Mouse (Mus musculus) ES-CJ7 (cell line): ENCODE results near the gene Nol4l.
A peak's percentile ranks its signal among the peaks of the same experiment; 100 is the strongest.
"Not testable (repeated sequence)": the region's sequence is repeated elsewhere in the genome, so short reads cannot be mapped to it uniquely, and the experiment has no call there.

Experiments
- DNase-seq: peaks from one replicate; pipeline ENCODE4 v3.0.0; 2011; ENCODE audit warnings: low read depth, low spot score

The Nol4l gene

GRCm38 (mm10) chr2:153512416-153513323, 17.1 kb downstream of the Nol4l start:
- no peak for DNase-seq

- no peak for DNase-seq
These were observed 18.2 kb downstream of the Nol4l start for GRCm38 (mm10) chr2:153511562-153511961.

GRCm38 (mm10) chr2:153510136-153510535, 19.6 kb downstream of the Nol4l start:
- DNase-seq: no peak

GRCm38 (mm10) chr2:153509211-153510029, 20.4 kb downstream of the Nol4l start:
- peak; percentile 38 for DNase-seq

GRCm38 (mm10) chr2:153508405-153508804, 21.4 kb downstream of the Nol4l start:
- DNase-seq: no peak

GRCm38 (mm10) chr2:153507969-153508368, 21.8 kb downstream of the Nol4l start:
- no peak for DNase-seq

- no peak for DNase-seq
These were observed 23.4 kb downstream of the Nol4l start for GRCm38 (mm10) chr2:153506385-153506784.

GRCm38 (mm10) chr2:153499154-153499553, 30.6 kb downstream of the Nol4l start:
- DNase-seq: peak; percentile 87

GRCm38 (mm10) chr2:153496898-153497297, 32.9 kb downstream of the Nol4l start:
- DNase-seq: no peak

GRCm38 (mm10) chr2:153496301-153496700, 33.5 kb downstream of the Nol4l start:
- no peak for DNase-seq

GRCm38 (mm10) chr2:153495818-153496217, 34.0 kb downstream of the Nol4l start:
- no peak for DNase-seq

GRCm38 (mm10) chr2:153495391-153495790, 34.4 kb downstream of the Nol4l start:
- DNase-seq: not testable (repeated sequence)

GRCm38 (mm10) chr2:153494293-153494811, 35.4 kb downstream of the Nol4l start:
- DNase-seq: no peak

GRCm38 (mm10) chr2:153493781-153494292, 35.9 kb downstream of the Nol4l start:
- no peak for DNase-seq

- DNase-seq: no peak
These were observed 36.4 kb downstream of the Nol4l start for GRCm38 (mm10) chr2:153493393-153493731.

- peak; percentile 86 for DNase-seq
These were observed 37.0 kb downstream of the Nol4l start, which contains the start of gene 4930404H24Rik for GRCm38 (mm10) chr2:153492573-153493392. 4930404H24Rik (plus strand) TSS chr2:153492790.

GRCm38 (mm10) chr2:153492179-153492517, 37.6 kb downstream of the Nol4l start:
- no peak for DNase-seq

GRCm38 (mm10) chr2:153491512-153492178, 38.1 kb downstream of the Nol4l start:
- DNase-seq: no peak

GRCm38 (mm10) chr2:153490940-153491339, 38.8 kb downstream of the Nol4l start:
- DNase-seq: no peak

- no peak for DNase-seq
These were observed 39.7 kb downstream of the Nol4l start for GRCm38 (mm10) chr2:153490116-153490515.

GRCm38 (mm10) chr2:153484071-153484470, 45.7 kb downstream of the Nol4l start:
- no peak for DNase-seq
